Mouse (Mus musculus) small intestine, adult 2 months (tissue): ENCODE results near the gene Gba2. TPM values are rescaled to one million over a fixed set of nuclear protein-coding genes. Genes with fewer than 3 reads are reported as not detected.
A peak's percentile ranks its signal among the peaks of the same experiment; 100 is the strongest.

Experiments
- H3K27ac ChIP-seq: fragments of 200-500 bp; 2 replicates; pipeline ENCODE4 v1.5.1; 2012; ENCODE audit warnings: low read depth, low read length, control low read depth, inconsistent platforms; ENCODE audit not compliant: insufficient read depth
- H3K27me3 ChIP-seq: fragments of 200-500 bp; 2 replicates; pipeline ENCODE4 v1.6.1; 2012; ENCODE audit warnings: mild to moderate bottlenecking, moderate library complexity, low read length, inconsistent platforms; ENCODE audit not compliant: control insufficient read depth, insufficient read depth
- H3K36me3 ChIP-seq: fragments of 200-500 bp; 2 replicates; pipeline ENCODE4 v1.6.1; 2012; ENCODE audit warnings: mild to moderate bottlenecking, low read length, control low read depth, inconsistent platforms; ENCODE audit not compliant: control insufficient read depth, insufficient read depth
- H3K4me1 ChIP-seq: fragments of 200-500 bp; 2 replicates; pipeline ENCODE4 v1.6.1; 2012; ENCODE audit warnings: low read length, inconsistent platforms, mixed read lengths; ENCODE audit not compliant: control insufficient read depth, insufficient read depth, insufficient read length
- H3K4me3 ChIP-seq: fragments of 200-500 bp; 2 replicates; pipeline ENCODE4 v1.5.1; 2012; ENCODE audit warnings: low read depth, mild to moderate bottlenecking, control low read depth, inconsistent platforms, low read length, moderate library complexity
- CTCF ChIP-seq: fragments of 200-500 bp; IDR thresholded peaks from 2 replicates; pipeline ENCODE4 v1.5.1; 2012; ENCODE audit warnings: low read depth, mild to moderate bottlenecking, control low read depth, inconsistent platforms, low read length, moderate library complexity, mixed read lengths; ENCODE audit not compliant: insufficient replicate concordance, insufficient read length; ENCODE audit errors: extremely low read depth
- POLR2A ChIP-seq: fragments of 200-500 bp; IDR thresholded peaks from 2 replicates; pipeline ENCODE4 v1.6.1; 2012; ENCODE audit warnings: low read depth, mild to moderate bottlenecking, control low read depth, inconsistent platforms, low read length, moderate library complexity
- WGBS: fragments of 180-500 bp; shearing (Covaris S2); methylation state at CpG from one replicate; pipeline ENCODE4 v1.1.7; 2018; 5-methylcytosine and 5-hydroxymethylcytosine counted together
- polyA plus RNA-seq: library from polyadenylated mRNA; depleted of rRNA; stranded (reverse); fragments of >200 nt; gene quantifications from 2 replicates; pipeline ENCODE4 v1.2.3, GENCODE M21; 2012

Gene Gba2
- polyA plus RNA-seq, 1 experiment: 7.6 TPM

- peaks cover 94% of the 10 kb centered on the region for H3K36me3 ChIP-seq
- no peak overlapping the region for H3K27ac ChIP-seq
- H3K4me3 ChIP-seq: no peak overlapping the region
- WGBS: 93% methylated on average over 12 of the region's 12 CpGs
- H3K4me1 ChIP-seq: no peaks in the 10 kb centered on the region
- H3K27me3 ChIP-seq: no peaks in the 10 kb centered on the region
- TF ChIP-seq CTCF: no peak
- no peak for TF ChIP-seq POLR2A
These were observed 29.6 kb downstream of the Gba2 start for GRCm38 (mm10) chr4:43549055-43549454.

- WGBS: 89% methylated on average over 8 of the region's 8 CpGs
- Histone ChIP-seq H3K4me3 (no peak overlapping the region), H3K4me1 (no peaks in the 10 kb centered on the region), H3K27ac (no peak overlapping the region), H3K36me3 (peaks cover 94% of the 10 kb centered on the region), H3K27me3 (no peaks in the 10 kb centered on the region)
- TF ChIP-seq CTCF: no peak
- TF ChIP-seq POLR2A: no peak
These were observed 31.5 kb downstream of the Gba2 start for GRCm38 (mm10) chr4:43547160-43547559.

- 89% methylated on average over 12 of the region's 12 CpGs for WGBS
- H3K27me3 ChIP-seq: no peaks in the 10 kb centered on the region
- no peaks in the 10 kb centered on the region for H3K4me1 ChIP-seq
- no peak overlapping the region for H3K4me3 ChIP-seq
- no peak overlapping the region for H3K27ac ChIP-seq
- H3K36me3 ChIP-seq: peaks cover 96% of the 10 kb centered on the region
- TF ChIP-seq POLR2A (no peak), CTCF (no peak)
These were observed 32.2 kb downstream of the Gba2 start for GRCm38 (mm10) chr4:43546375-43547047.

- TF ChIP-seq CTCF: no peak
- no peak for TF ChIP-seq POLR2A
- H3K4me3 ChIP-seq: no peak overlapping the region
- 90% methylated on average over 3 of the region's 3 CpGs for WGBS
- H3K4me1 ChIP-seq: no peaks in the 10 kb centered on the region
- peaks cover 94% of the 10 kb centered on the region for H3K36me3 ChIP-seq
- H3K27me3 ChIP-seq: no peaks in the 10 kb centered on the region
- H3K27ac ChIP-seq: no peak overlapping the region
These were observed 36.6 kb downstream of the Gba2 start for GRCm38 (mm10) chr4:43542044-43542443.

- Histone ChIP-seq H3K4me3 (no peak overlapping the region), H3K27me3 (no peaks in the 10 kb centered on the region), H3K36me3 (peaks cover 95% of the 10 kb centered on the region), H3K4me1 (no peaks in the 10 kb centered on the region), H3K27ac (no peak overlapping the region)
- TF ChIP-seq POLR2A (no peak), CTCF (no peak)
- WGBS: 86% methylated on average over 9 of the region's 9 CpGs
These were observed 42.6 kb downstream of the Gba2 start for GRCm38 (mm10) chr4:43536031-43536430.

- TF ChIP-seq CTCF (no peak), POLR2A (no peak)
- Histone ChIP-seq H3K27me3 (no peaks in the 10 kb centered on the region), H3K4me1 (no peaks in the 10 kb centered on the region), H3K4me3 (no peak overlapping the region), H3K36me3 (peaks cover 93% of the 10 kb centered on the region), H3K27ac (no peak overlapping the region)
- 95% methylated on average over 8 of the region's 8 CpGs for WGBS
These were observed 43.0 kb downstream of the Gba2 start for GRCm38 (mm10) chr4:43535628-43536027.

- Histone ChIP-seq H3K27me3 (no peaks in the 10 kb centered on the region), H3K36me3 (peaks cover 70% of the 10 kb centered on the region), H3K27ac (no peak overlapping the region), H3K4me1 (peaks cover 3% of the 10 kb centered on the region; the same call in 1 of the 2 replicates), H3K4me3 (no peak overlapping the region)
- 87% methylated on average over 9 of the region's 9 CpGs for WGBS
- no peak for TF ChIP-seq CTCF
- no peak for TF ChIP-seq POLR2A
These were observed 45.4 kb downstream of the Gba2 start for GRCm38 (mm10) chr4:43533270-43533669.

GRCm38 (mm10) chr4:43530581-43530980 lies 48.1 kb downstream of the Gba2 start:
- WGBS: 14% methylated on average over 7 of the region's 7 CpGs
- Histone ChIP-seq H3K27ac (no peak overlapping the region), H3K36me3 (peaks cover 44% of the 10 kb centered on the region), H3K4me1 (peaks cover 3% of the 10 kb centered on the region; the same call in 1 of the 2 replicates), H3K4me3 (no peak overlapping the region), H3K27me3 (no peaks in the 10 kb centered on the region)
- TF ChIP-seq CTCF: peak; percentile 48; the same call in 1 of the 2 replicates
- TF ChIP-seq POLR2A: no peak
